Mouse (Mus musculus): Measurements from ENCODE around the gene Smarcc1.

DNA sequence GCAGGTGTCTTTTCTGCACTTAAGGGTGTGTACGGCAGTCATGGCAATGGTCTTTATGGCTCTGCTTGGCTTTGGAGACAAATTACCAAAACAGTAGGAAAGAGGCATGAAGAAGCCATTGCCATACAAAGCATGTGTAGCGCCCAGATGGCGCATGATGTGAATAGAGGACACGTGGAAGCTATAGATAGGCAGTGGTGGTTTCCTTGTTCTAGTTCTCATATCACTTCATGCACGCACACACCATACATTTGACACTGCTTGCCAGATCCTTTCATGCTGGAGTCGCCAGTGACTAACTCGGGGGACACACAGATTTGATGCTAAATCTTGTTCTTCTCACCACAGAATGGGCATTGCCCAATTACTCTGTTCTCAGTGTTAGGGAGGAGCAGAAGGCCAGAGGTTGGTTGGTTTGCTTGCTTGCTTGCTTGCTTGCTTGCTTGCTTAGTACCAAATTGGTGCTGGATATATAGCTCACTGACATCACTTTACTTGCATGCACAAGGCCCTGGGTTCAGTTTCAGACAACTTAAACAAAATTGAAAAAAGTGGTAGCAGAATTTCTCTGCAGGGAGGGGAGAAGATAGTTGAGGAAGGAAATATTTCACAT, 125.8 kb downstream of the Smarcc1 start, which contains the start of gene Cspg5:
- TF ChIP-seq HCFC1 (IDR thresholded peaks at IDR 0.05; ENCODE audit: low read depth, low read length) = no peak
- TF ChIP-seq ZMIZ1 (IDR thresholded peaks at IDR 0.05; ENCODE audit: low read depth, low read length) = no peak
- no peak for TF ChIP-seq BHLHE40 (IDR thresholded peaks at IDR 0.05; ENCODE audit: borderline replicate concordance, low read depth, low read length)
- no peak for TF ChIP-seq POLR2A (IDR thresholded peaks at IDR 0.05; ENCODE audit: control insufficient read depth in 1 of 2, insufficient read depth in 1 of 2, low read depth in 1 of 2, low read length in 2 of 2, poor library complexity in 1 of 2)
- TF ChIP-seq RCOR1 (IDR thresholded peaks at IDR 0.05; ENCODE audit: low read depth, low read length) = no peak
- TF ChIP-seq GATA1 (IDR thresholded peaks at IDR 0.05; ENCODE audit: low read depth, low read length) = no peak
- TF ChIP-seq CHD2 (IDR thresholded peaks at IDR 0.05; ENCODE audit: low read length) = no peak
- TF ChIP-seq ZKSCAN1 (IDR thresholded peaks at IDR 0.05; ENCODE audit: low read depth, low read length) = no peak
- TF ChIP-seq RAD21 (IDR thresholded peaks at IDR 0.05; ENCODE audit: low read depth, low read length) = no peak
- TF ChIP-seq CTCF (IDR thresholded peaks at IDR 0.05 in 2 of 3, conservative IDR thresholded peaks at IDR 0.05 in 1 of 3; ENCODE audit: control insufficient read depth in 1 of 3, insufficient read depth in 1 of 3, low read depth in 2 of 3, low read length in 3 of 3, poor library complexity in 1 of 3, severe bottlenecking in 1 of 3) = no peak
- TF ChIP-seq EP300 (IDR thresholded peaks at IDR 0.05; ENCODE audit: low read depth in 1 of 2, low read length in 2 of 2) = no peak
- TF ChIP-seq TCF12 (IDR thresholded peaks at IDR 0.05; ENCODE audit: low read depth, low read length) = no peak
- TF ChIP-seq ELF1 (IDR thresholded peaks at IDR 0.05; ENCODE audit: low read depth, low read length) = no peak
